Comparison of ENCODE assay signal across 8 mouse cellular contexts in the genomic region with DNA sequence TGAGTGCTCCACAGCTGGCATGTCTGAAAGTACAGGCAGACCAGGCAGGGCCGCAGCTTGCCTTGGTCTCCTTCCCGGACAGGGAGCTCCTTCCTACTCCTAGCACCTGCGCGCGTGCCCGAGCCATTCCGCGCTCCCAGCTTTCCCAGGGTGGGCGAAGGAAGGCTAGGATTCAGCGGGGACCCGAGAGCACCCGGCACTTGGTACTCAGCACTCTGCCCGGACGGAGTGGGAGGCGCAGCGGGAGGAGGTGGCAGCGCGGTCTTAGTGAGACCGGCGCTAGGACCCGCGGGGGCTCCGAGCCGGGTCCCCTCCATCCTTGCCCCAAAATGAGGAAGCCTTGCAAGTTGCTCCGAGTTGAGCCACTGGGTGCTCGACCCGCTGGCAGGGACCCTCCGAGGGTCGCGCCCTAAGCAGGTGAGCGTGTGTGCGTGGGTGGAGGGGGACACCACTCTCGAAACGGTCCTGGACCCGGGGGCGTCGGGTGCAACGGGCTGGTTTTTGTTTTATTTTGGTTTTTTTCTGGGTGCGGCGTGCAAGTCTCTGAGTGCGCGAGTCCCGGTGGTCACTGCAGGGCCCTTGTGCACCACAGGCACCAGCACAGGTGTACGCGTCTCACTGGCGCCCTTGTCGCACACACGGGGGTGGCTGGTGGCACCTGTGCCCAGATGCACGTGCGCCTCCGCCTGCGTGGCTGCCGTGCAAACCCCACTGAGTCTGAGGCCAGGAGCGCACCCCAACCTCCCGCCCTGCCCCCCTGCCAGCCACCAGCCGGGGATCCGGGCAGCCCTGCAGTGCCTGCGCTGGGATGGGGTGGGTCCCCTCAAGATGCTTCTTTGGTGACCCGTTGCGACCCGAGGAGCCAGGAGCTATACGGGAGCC. TPM values are rescaled to one million over a fixed set of nuclear protein-coding genes. Genes with fewer than 3 reads are reported as not detected.
DNase-seq lines count a peak whose midpoint lies in the region; ATAC-seq and TF ChIP-seq lines count a peak whose summit lies in the region.

No protein-coding gene starts in this region.

- intact Hi-C loops in left cerebral cortex, postnatal 25 days (cut with DNase I) = no loop called here

- no peak for ATAC-seq in heart, embryonic 14.5 days (ENCODE audit: insufficient number of reproducible peaks, insufficient read depth, low FRiP score, low read depth)
- ATAC-seq in embryonic facial prominence, embryonic 14.5 days (ENCODE audit: low read depth) = no peak

- 0 out of 2 replicates have a peak, but pooled peaks cover 6% of the 10 kb centered on the region for H3K36me3 ChIP-seq in heart, embryonic 14.5 days (ENCODE audit: control insufficient read depth, insufficient read depth, low read length)
- no peaks in the 10 kb centered on the region for H3K36me3 ChIP-seq in ES-E14 (ENCODE audit: control insufficient read depth, insufficient read depth, low read length, poor library complexity, severe bottlenecking)
- 0 out of 2 replicates have a peak, but pooled peaks cover 4% of the 10 kb centered on the region for H3K36me3 ChIP-seq in embryonic facial prominence, embryonic 14.5 days (ENCODE audit: control insufficient read depth, insufficient read depth, low read length)

- H3K27ac ChIP-seq in heart, embryonic 14.5 days (replicated peaks in 1 of 2; ENCODE audit: control insufficient read depth in 1 of 2, insufficient read depth in 1 of 2, low read depth in 2 of 2, low read length in 2 of 2) = no peak overlapping the region
- no peak overlapping the region for H3K27ac ChIP-seq in ES-E14 (ENCODE audit: insufficient read depth, low read depth, low read length, poor library complexity, severe bottlenecking)
- H3K27ac ChIP-seq in embryonic facial prominence, embryonic 14.5 days (replicated peaks; ENCODE audit: low read depth, low read length) = no peak overlapping the region

- in situ Hi-C loops in ES-E14 (cut with MboI; ENCODE audit: low sequenced_read_pairs in 2 of 2, unreplicated experiment in 2 of 2) = no loop called here

- H3K4me2 ChIP-seq in heart, embryonic 14.5 days (ENCODE audit: low read length) = peak overlapping the region; percentile 84
- H3K4me2 ChIP-seq in embryonic facial prominence, embryonic 14.5 days (ENCODE audit: low read depth, low read length) = peak overlapping the region; percentile 83

- H3K27me3 ChIP-seq in heart, embryonic 14.5 days (ENCODE audit: control insufficient read depth, insufficient read depth, low read length) = peaks cover 57% of the 10 kb centered on the region
- H3K27me3 ChIP-seq in embryonic facial prominence, embryonic 14.5 days (replicated peaks; ENCODE audit: control insufficient read depth, insufficient read depth, low read length) = peaks cover 69% of the 10 kb centered on the region

- DNase-seq in heart, adult 11 months = no peak
- no peak for DNase-seq in ES-E14 (ENCODE audit: low read depth, low spot score)
- no peak for DNase-seq in embryonic facial prominence, embryonic 14.5 days (ENCODE audit: low spot score)
- DNase-seq in left cerebral cortex, postnatal 25 days (ENCODE audit: low spot score in 2 of 2) = peak; percentile 67 to 71
- peak; percentile 49 for DNase-seq in neural tube, embryonic 10.5 days (ENCODE audit: extremely low spot score, low spot score)
- peak; percentile 47 to 76 for DNase-seq in thymus, postnatal 36 days
- no peak for DNase-seq in urinary bladder, postnatal 36 days (ENCODE audit: low spot score in 2 of 2)

- 4% methylated on average over 62 of the region's 62 CpGs for WGBS in heart, embryonic 14.5 days
- 2% methylated on average over 56 of the region's 62 CpGs for WGBS in embryonic facial prominence, embryonic 14.5 days

- H3K4me3 ChIP-seq in heart, embryonic 14.5 days (ENCODE audit: control insufficient read depth in 1 of 2, insufficient read depth in 1 of 2, low read depth in 1 of 2, low read length in 2 of 2) = peak overlapping the region; percentile 38 to 48
- peak overlapping the region; percentile 66 to 84 for H3K4me3 ChIP-seq in ES-E14 (ENCODE audit: insufficient read depth in 1 of 2, low read depth in 1 of 2, low read length in 2 of 2, poor library complexity in 1 of 2, severe bottlenecking in 1 of 2)
- peak overlapping the region; percentile 43 for H3K4me3 ChIP-seq in embryonic facial prominence, embryonic 14.5 days (ENCODE audit: low read depth, low read length)

- H3K9ac ChIP-seq in heart, embryonic 14.5 days (ENCODE audit: low read length) = peak overlapping the region; percentile 64
- H3K9ac ChIP-seq in ES-E14 (ENCODE audit: insufficient read depth, low read depth, low read length, poor library complexity, severe bottlenecking) = peak overlapping the region; percentile 47
- peak overlapping the region; percentile 60 for H3K9ac ChIP-seq in embryonic facial prominence, embryonic 14.5 days (ENCODE audit: low read depth, low read length)

- H3K4me1 ChIP-seq in heart, embryonic 14.5 days (ENCODE audit: control insufficient read depth in 2 of 2, insufficient read depth in 2 of 2, low read length in 2 of 2) = peaks cover 3 to 11% of the 10 kb centered on the region in 2 experiments; a peak in 2 of 4 replicates
- H3K4me1 ChIP-seq in ES-E14 (ENCODE audit: control insufficient read depth in 2 of 2, insufficient read depth in 2 of 2, low read length in 2 of 2, poor library complexity in 1 of 2) = peaks cover 3 to 16% of the 10 kb centered on the region in 2 experiments; a peak in 1 of 4 replicates
- peaks cover 5% of the 10 kb centered on the region; the same call in 1 of the 2 replicates for H3K4me1 ChIP-seq in embryonic facial prominence, embryonic 14.5 days (ENCODE audit: control insufficient read depth, insufficient read depth, low read length)

- H3K9me3 ChIP-seq in heart, embryonic 14.5 days (ENCODE audit: control insufficient read depth, low read length) = peaks cover 8% of the 10 kb centered on the region
- no peaks in the 10 kb centered on the region for H3K9me3 ChIP-seq in ES-E14 (ENCODE audit: control insufficient read depth, insufficient read depth, low read depth, low read length)
- peaks cover 6% of the 10 kb centered on the region; the same call in 1 of the 2 replicates for H3K9me3 ChIP-seq in embryonic facial prominence, embryonic 14.5 days (ENCODE audit: control insufficient read depth, low read length)

TF ChIP-seq in ES-E14, 5 proteins besides CTCF, POLR2A, EP300 and RAD21:
- TF ChIP-seq ZNF384 (IDR thresholded peaks at IDR 0.05; ENCODE audit: low read depth, low read length) (no peak), CHD2 (IDR thresholded peaks at IDR 0.05; ENCODE audit: low read depth, low read length) (no peak), ZC3H11A (IDR thresholded peaks at IDR 0.05; ENCODE audit: borderline replicate concordance, low read depth, low read length) (no peak), MAFK (IDR thresholded peaks at IDR 0.05; ENCODE audit: insufficient read depth, low read depth, low read length) (no peak), HCFC1 (IDR thresholded peaks at IDR 0.05; ENCODE audit: borderline replicate concordance, insufficient read depth, low read length) (no peak)

RNA-seq across cellular contexts. Expression of gene Matk, which starts 4.7 kb away (rescaled TPM):
- polyA plus RNA-seq in heart, embryonic 14.5 days (2014; fragmentation: Nextera tagmentation; extraction: Ambion mirVana) = 0.91 and 1.3 TPM in 2 replicates
- 0.85 and 5.0 TPM in 2 replicates for total RNA-seq in ES-E14 (2012; rRNA removed)
- polyA plus RNA-seq in embryonic facial prominence, embryonic 14.5 days (2014; fragmentation: Nextera tagmentation; extraction: Ambion mirVana) = 4.9 and 5.4 TPM in 2 replicates
- total RNA-seq in left cerebral cortex, postnatal 25 days (2021) = 100 to 1,000 TPM; 191 to 194 TPM

RNA-seq across cellular contexts. Expression of gene Mrpl54, which starts 9.3 kb away (rescaled TPM):
- polyA plus RNA-seq in heart, embryonic 14.5 days (2014; fragmentation: Nextera tagmentation; extraction: Ambion mirVana) = 274 and 298 TPM in 2 replicates
- total RNA-seq in ES-E14 (2012; rRNA removed) = 114 and 138 TPM in 2 replicates
- 196 and 206 TPM in 2 replicates for polyA plus RNA-seq in embryonic facial prominence, embryonic 14.5 days (2014; fragmentation: Nextera tagmentation; extraction: Ambion mirVana)
- total RNA-seq in left cerebral cortex, postnatal 25 days (2021) = 10 to 100 TPM; 42.5 to 47.3 TPM

RNA-seq across cellular contexts. Expression of gene Apba3, which starts 9.4 kb away (rescaled TPM):
- 38.8 and 39.8 TPM in 2 replicates for polyA plus RNA-seq in heart, embryonic 14.5 days (2014; fragmentation: Nextera tagmentation; extraction: Ambion mirVana)
- total RNA-seq in ES-E14 (2012; rRNA removed) = 72.3 and 90.2 TPM in 2 replicates
- 56.0 and 61.4 TPM in 2 replicates for polyA plus RNA-seq in embryonic facial prominence, embryonic 14.5 days (2014; fragmentation: Nextera tagmentation; extraction: Ambion mirVana)
- 10 to 100 TPM; 38.6 to 40.0 TPM for total RNA-seq in left cerebral cortex, postnatal 25 days (2021)

RNA-seq across cellular contexts. Expression of gene Zfr2, which starts 24.4 kb away (rescaled TPM):
- polyA plus RNA-seq in heart, embryonic 14.5 days (2014; fragmentation: Nextera tagmentation; extraction: Ambion mirVana) = 5.0 and 7.3 TPM in 2 replicates
- total RNA-seq in ES-E14 (2012; rRNA removed) = 0.67 and 4.7 TPM in 2 replicates
- 6.5 and 9.7 TPM in 2 replicates for polyA plus RNA-seq in embryonic facial prominence, embryonic 14.5 days (2014; fragmentation: Nextera tagmentation; extraction: Ambion mirVana)
- total RNA-seq in left cerebral cortex, postnatal 25 days (2021) = 10 to 100 TPM; 57.2 to 63.1 TPM

RNA-seq across cellular contexts. Expression of gene Atcay, which starts 26.8 kb away (rescaled TPM):
- polyA plus RNA-seq in heart, embryonic 14.5 days (2014; fragmentation: Nextera tagmentation; extraction: Ambion mirVana) = 0.74 and 0.80 TPM in 2 replicates
- 4.1 and 5.5 TPM in 2 replicates for total RNA-seq in ES-E14 (2012; rRNA removed)
- 2.3 and 2.4 TPM in 2 replicates for polyA plus RNA-seq in embryonic facial prominence, embryonic 14.5 days (2014; fragmentation: Nextera tagmentation; extraction: Ambion mirVana)
- 100 to 1,000 TPM; 194 to 208 TPM for total RNA-seq in left cerebral cortex, postnatal 25 days (2021)

Comparison
In these comparisons a context has a peak if more than half of its experiments do, and no peak if none do; other contexts are left out.
1. DNase-seq: peak in left cerebral cortex, postnatal 25 days (2 of 2), neural tube, embryonic 10.5 days (single experiment) and thymus, postnatal 36 days (2 of 2); none in heart, adult 11 months (single experiment), ES-E14 (single experiment), embryonic facial prominence, embryonic 14.5 days (single experiment) and urinary bladder, postnatal 36 days (0 of 2).
2. RNA of gene Matk, which starts 4.7 kb away (total RNA-seq): 191 to 194 TPM in left cerebral cortex, postnatal 25 days; 0.85 to 5.0 TPM in ES-E14; every median in the first group is over 10 times any median in the second.
3. Peak in every context shown above with its lines, with median percentiles within 50 percentile points of each other: H3K4me3 ChIP-seq and H3K9ac ChIP-seq.